Mouse (Mus musculus) lung, postnatal 0 days (tissue): Measurements from ENCODE around the gene Itgav.

ENCODE experiments used
- CTCF ChIP-seq: IDR thresholded peaks from 2 replicates; pipeline ENCODE4 v1.5.1; 2016; ENCODE audit warnings: antibody characterized with exemption, mild to moderate bottlenecking
- EP300 ChIP-seq: IDR thresholded peaks from 2 replicates; pipeline ENCODE4 v1.6.1; 2016; ENCODE audit warnings: antibody characterized with exemption, mild to moderate bottlenecking, control low read depth

- TF ChIP-seq EP300: no peak
- TF ChIP-seq CTCF: no peak
Observed at GRCm38 (mm10) chr2:83742836-83743235, 18.6 kb downstream of the Itgav start.
